Mouse (Mus musculus) cerebellum, adult 2 months (tissue): ENCODE results near the gene Mfsd14b.
A peak's percentile ranks its signal among the peaks of the same experiment; 100 is the strongest.

Experiments used
- CTCF ChIP-seq: fragments of 200-500 bp; IDR thresholded peaks from 2 replicates; pipeline ENCODE4 v1.5.1; 2011; ENCODE audit warnings: low read depth, mild to moderate bottlenecking, control low read depth, low read length, moderate library complexity, borderline replicate concordance; ENCODE audit not compliant: insufficient read depth
- POLR2A ChIP-seq: fragments of 200-500 bp; IDR thresholded peaks from 2 replicates; pipeline ENCODE4 v1.6.1; 2011; ENCODE audit warnings: low read length, control low read depth, borderline replicate concordance; ENCODE audit not compliant: insufficient read depth

DNA sequence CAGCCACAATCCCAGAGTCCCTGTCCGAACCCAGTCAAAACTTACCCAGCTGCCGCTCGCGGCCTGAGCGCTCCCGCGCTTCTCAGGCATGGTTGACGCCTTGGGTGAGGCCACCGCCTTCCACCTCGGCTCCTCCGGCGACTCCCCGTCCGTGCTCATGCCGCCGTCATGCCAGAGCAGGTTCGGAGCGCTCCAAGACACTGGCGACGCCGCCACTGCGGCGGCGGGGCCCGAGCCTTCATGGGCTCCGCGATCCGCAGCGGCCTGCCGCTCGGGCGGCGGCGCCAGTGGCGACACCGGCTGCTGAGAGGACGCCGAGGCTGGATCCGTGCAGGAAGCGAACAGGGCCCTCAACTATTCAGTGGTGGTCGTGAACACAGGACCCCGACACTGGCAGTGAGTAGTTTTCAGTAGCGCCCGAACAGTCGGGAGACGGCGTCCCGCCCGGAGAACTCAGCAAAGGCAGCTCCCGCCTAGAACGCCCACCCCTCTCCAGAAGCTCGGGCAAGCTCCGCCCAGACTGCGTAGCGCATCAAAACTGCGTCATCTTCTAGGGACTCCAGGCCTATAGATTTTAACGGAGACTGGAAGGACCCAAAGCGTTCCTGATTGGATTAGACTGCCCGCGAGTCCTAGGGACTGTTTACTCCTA is at the start of gene Mfsd14b:
- no peak for TF ChIP-seq CTCF
- TF ChIP-seq POLR2A = peak; percentile 74; the same call in 1 of the 2 replicates
